Mouse (Mus musculus): Measurements from ENCODE around the gene Btf3.
A peak's percentile ranks its signal among the peaks of the same experiment; 100 is the strongest.

Gene Btf3

GRCm38 (mm10) chr13:98277501-98277900, 39.3 kb downstream of the Btf3 start:
- DNase-seq (ENCODE audit: extremely low read depth, low read depth) = no peak

GRCm38 (mm10) chr13:98276253-98276652, 40.6 kb downstream of the Btf3 start:
- no peak for DNase-seq (ENCODE audit: extremely low read depth, low read depth)

GRCm38 (mm10) chr13:98275646-98276045, 41.2 kb downstream of the Btf3 start:
- peak; percentile 90 for DNase-seq (ENCODE audit: extremely low read depth, low read depth)

- no peak for DNase-seq (ENCODE audit: extremely low read depth, low read depth)
Observed at GRCm38 (mm10) chr13:98274023-98274422, 42.8 kb downstream of the Btf3 start.

- DNase-seq (ENCODE audit: extremely low read depth, low read depth) = no peak
Observed at GRCm38 (mm10) chr13:98264111-98264510, 52.7 kb downstream of the Btf3 start.

- DNase-seq (ENCODE audit: extremely low read depth, low read depth) = peak; percentile 28
Observed at GRCm38 (mm10) chr13:98263458-98263987, 53.3 kb downstream of the Btf3 start.

GRCm38 (mm10) chr13:98262636-98263457, 54.0 kb downstream of the Btf3 start, which contains the start of the genes Utp15 and Ankra2:
Gene Utp15 (minus strand): TSS chr13:98263041.
Gene Ankra2 (plus strand): TSS chr13:98263074.
- peak; percentile 93 for DNase-seq (ENCODE audit: extremely low read depth, low read depth)
